Mouse (Mus musculus) liver (tissue): ENCODE measurements at regions not wholly inside any gene's neighbourhood (a gene's known extent, or its start where the extent isn't known, plus 50 kb on each side); places are given as distances from the start of the nearest gene placed in this dataset.

Experiments
- DNase-seq: peaks from one replicate; pipeline ENCODE4 v3.0.0-alpha.2; 2020; ENCODE audit warnings: mixed read lengths

- no peak for DNase-seq
Observed at GRCm38 (mm10) chr11:18715050-18715850, 303.5 kb downstream of the Meis1 start.

GRCm38 (mm10) chr11:18714400-18714799, 304.4 kb downstream of the Meis1 start:
- DNase-seq, result no peak

- DNase-seq, result no peak
Observed at GRCm38 (mm10) chr11:18712642-18713053, 306.1 kb downstream of the Meis1 start.

- DNase-seq, result no peak
Observed at GRCm38 (mm10) chr11:18709628-18710027, 309.2 kb downstream of the Meis1 start.

- no peak for DNase-seq
Observed at GRCm38 (mm10) chr11:18681593-18681992, 337.2 kb downstream of the Meis1 start.

GRCm38 (mm10) chr11:18676876-18677275, 341.9 kb downstream of the Meis1 start:
- no peak for DNase-seq

- DNase-seq, result no peak
Observed at GRCm38 (mm10) chr11:18670967-18671366, 347.8 kb downstream of the Meis1 start.

- DNase-seq, result no peak
Observed at GRCm38 (mm10) chr11:18669322-18669721, 349.5 kb downstream of the Meis1 start.

- no peak for DNase-seq
Observed at GRCm38 (mm10) chr11:18656358-18656757, 362.4 kb downstream of the Meis1 start.

- DNase-seq, result no peak
Observed at GRCm38 (mm10) chr11:18631975-18632773, 386.6 kb downstream of the Meis1 start.

GRCm38 (mm10) chr11:18631570-18631969, 387.2 kb downstream of the Meis1 start:
- no peak for DNase-seq

GRCm38 (mm10) chr11:18621777-18622176, 397.0 kb downstream of the Meis1 start:
- DNase-seq, result no peak

GRCm38 (mm10) chr11:18604836-18605235, 413.9 kb downstream of the Meis1 start:
- DNase-seq, result no peak

GRCm38 (mm10) chr11:18601568-18602182, 417.1 kb downstream of the Meis1 start:
- DNase-seq, result no peak

- no peak for DNase-seq
Observed at GRCm38 (mm10) chr11:18598349-18598748, 420.4 kb downstream of the Meis1 start.

- DNase-seq, result no peak
Observed at GRCm38 (mm10) chr11:18596996-18597395, 421.8 kb downstream of the Meis1 start.

- no peak for DNase-seq
Observed at GRCm38 (mm10) chr11:18590487-18590886, 428.3 kb downstream of the Meis1 start.

GRCm38 (mm10) chr11:18586468-18586867, 432.3 kb downstream of the Meis1 start:
- DNase-seq, result no peak

GRCm38 (mm10) chr11:18585031-18585430, 433.8 kb downstream of the Meis1 start:
- no peak for DNase-seq

GRCm38 (mm10) chr11:18582781-18583161, 436.0 kb downstream of the Meis1 start:
- DNase-seq, result no peak

GRCm38 (mm10) chr11:18581997-18582780, 436.6 kb downstream of the Meis1 start:
- no peak for DNase-seq

- DNase-seq, result no peak
Observed at GRCm38 (mm10) chr11:18581078-18581800, 437.5 kb downstream of the Meis1 start.
